Mouse (Mus musculus) kidney, postnatal 36 days (tissue): Measurements from ENCODE around the gene Gtpbp10.
A peak's percentile ranks its signal among the peaks of the same experiment; 100 is the strongest.

Experiments
- DNase-seq, 2 experiments: peaks; one replicate each; pipeline ENCODE4 v3.0.0; 2021 to 2022; ENCODE audit warnings: mixed read lengths in 2 of 2

Gtpbp10 gene

GRCm38 (mm10) chr5:5559079-5559740 lies at the start of gene Gtpbp10:
Gene Gtpbp10, minus strand, starts transcription at chr5:5559538.
- DNase-seq: peak; percentile 90 to 95

DNA sequence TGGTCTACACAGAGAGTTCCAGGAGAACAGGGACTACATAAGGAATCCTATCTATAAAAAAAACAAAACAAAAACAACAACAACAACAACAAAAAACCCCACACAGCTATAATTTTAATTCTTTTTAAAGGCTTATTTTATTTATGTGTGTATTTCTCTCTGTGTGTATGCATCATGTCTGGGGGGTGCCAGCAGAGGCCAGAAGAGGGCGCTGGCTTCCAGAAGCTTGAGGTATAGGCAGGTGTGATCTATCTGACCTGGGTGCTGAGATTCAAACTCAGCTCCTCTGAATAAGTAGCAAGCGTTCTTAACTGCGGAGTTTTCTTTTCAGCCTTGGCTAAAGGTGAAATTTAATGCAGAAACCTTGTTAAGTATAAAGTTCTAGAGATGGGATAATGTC lies 28.3 kb upstream of the Gtpbp10 start:
- no peak for DNase-seq

DNA sequence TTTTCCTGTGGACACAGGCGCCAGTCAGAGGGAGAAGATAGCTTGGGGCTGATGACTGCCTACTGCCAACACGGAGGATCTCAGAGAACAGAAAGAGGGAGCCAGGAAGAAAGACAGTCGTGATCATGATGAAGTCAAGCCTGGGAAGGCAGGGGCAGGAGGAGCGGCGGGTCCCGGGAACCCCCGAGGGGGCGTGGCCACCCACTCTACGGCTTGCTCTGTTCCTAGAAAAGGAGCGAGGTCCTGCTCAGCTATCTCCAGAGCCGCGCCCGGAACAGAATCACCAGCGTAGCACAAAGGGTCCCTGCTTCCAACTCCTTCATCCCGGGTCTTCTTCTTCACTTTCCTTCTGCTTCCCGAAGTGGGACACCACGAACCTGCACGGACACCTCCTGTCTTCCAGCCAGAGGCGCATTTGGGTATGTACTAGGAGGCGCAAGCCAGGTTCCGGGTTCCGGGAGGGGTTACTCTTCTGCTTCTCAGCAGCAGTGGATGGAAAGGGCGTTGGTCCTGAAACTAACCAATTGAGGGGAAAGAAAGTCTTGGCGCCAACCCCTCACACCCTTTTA lies 14.5 kb upstream of the Gtpbp10 start, which contains the start of gene Gm8773:
Gene Gm8773, plus strand, starts transcription at position 51 of the 569 bp plus-strand sequence.
- DNase-seq: peak in 1 of 2 experiments; percentile 16

DNA sequence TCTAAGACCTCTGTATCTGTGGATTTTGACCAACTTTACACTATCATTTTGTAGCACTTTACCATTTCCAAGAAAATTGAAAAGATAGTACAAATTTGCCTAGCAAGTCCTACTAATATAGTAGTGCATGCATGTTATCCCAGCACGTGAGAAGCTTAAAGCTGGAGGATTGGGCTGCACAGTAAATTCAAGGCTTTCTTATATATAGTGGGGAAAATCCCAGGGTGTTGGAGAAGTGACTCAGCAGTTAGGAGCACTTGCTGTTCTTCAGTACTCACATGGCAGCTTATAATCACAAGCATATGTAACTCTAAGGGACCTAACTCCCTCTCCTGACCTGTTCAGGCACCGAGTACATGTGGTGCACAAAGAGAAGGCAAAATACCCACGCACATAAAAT lies 3.1 kb upstream of the Gtpbp10 start:
- DNase-seq: no peak

DNA sequence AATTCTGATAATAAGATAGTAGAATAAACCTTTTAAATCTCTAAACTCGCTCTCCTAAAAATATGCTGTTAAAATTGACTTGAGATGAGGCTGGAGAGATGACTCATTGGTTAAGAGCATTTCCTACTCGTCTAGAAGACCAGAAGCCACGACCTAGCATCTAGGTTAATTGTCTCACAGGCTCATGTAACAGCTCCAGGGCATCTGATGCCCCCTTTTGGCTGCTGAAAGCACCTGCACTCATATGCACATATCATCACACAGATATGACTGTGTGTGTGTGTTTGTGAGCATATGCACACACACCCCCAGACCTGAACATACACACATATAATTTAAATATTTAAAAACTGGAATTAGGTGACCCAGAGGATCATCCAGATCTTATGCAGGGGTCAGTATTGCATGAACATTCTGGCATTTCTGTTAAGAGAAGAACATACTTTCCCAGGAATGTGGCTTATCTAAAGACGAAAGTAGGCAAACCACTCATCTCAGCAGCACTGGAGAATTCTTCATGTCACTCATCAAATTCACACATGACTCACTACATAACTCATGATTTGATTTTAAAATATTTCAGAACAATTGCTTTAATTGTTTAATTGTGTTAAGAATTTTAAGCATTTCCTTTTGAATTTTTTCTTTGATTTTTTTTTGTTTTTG lies 1.8 kb upstream of the Gtpbp10 start:
- DNase-seq: no peak

DNA sequence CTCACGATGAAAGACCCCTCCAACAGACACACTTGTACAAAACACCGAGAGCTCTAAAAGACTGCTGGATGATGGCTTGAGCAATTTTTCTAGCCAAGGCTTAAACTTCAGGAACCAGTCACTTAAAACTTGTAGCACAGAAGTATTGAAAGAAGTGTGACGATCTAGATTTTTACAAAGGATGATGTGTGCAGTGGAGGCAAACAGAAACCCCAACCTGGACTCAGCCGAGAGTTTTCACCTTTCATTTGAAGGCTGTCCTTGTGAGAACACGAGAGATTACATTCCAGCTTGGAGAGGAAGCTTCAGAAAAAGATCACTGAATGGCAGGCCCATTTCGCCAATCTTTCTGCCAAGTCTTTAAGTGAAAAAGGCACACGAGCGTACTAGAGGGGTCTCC lies 460 bp upstream of the Gtpbp10 start:
- no peak for DNase-seq

- no peak for DNase-seq
These were observed 8.2 kb downstream of the Gtpbp10 start for GRCm38 (mm10) chr5:5551110-5551509.

- DNase-seq: no peak
These were observed 19.0 kb downstream of the Gtpbp10 start for GRCm38 (mm10) chr5:5540385-5540784.

DNA sequence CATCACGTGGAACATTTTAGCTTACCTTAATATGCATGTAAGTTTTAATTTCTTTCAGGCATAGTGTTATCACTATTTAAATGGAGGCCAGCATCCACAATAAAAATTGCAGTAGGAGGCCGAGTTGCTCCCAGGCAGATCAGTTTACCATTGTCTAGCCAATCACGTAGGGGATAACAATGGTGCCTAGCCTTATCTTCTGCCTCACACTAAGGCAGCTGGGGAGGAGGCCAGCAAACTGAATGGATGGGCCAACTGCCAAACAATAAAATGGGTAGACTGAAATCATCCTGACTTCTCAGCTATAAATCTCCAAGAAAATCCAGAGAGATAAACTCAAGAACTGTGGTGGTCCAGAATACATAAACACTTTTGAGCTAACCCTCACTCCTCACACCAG lies 19.6 kb downstream of the Gtpbp10 start:
- no peak for DNase-seq

GRCm38 (mm10) chr5:5536131-5536530 lies 23.2 kb downstream of the Gtpbp10 start:
- peak; percentile 26 to 43 for DNase-seq

GRCm38 (mm10) chr5:5533656-5534420 lies 25.5 kb downstream of the Gtpbp10 start:
- peak; percentile 72 to 73 for DNase-seq

- DNase-seq: no peak
These were observed 43.9 kb downstream of the Gtpbp10 start for GRCm38 (mm10) chr5:5515411-5515810.

GRCm38 (mm10) chr5:5514196-5515076 lies 44.9 kb downstream of the Gtpbp10 start, which contains the start of gene Cldn12:
Gene Cldn12, minus strand, starts transcription at chr5:5514958.
- peak; percentile 98 to 99 for DNase-seq

GRCm38 (mm10) chr5:5511401-5511800 lies 47.9 kb downstream of the Gtpbp10 start:
- no peak for DNase-seq

GRCm38 (mm10) chr5:5510989-5511388 lies 48.3 kb downstream of the Gtpbp10 start:
- DNase-seq: no peak

DNA sequence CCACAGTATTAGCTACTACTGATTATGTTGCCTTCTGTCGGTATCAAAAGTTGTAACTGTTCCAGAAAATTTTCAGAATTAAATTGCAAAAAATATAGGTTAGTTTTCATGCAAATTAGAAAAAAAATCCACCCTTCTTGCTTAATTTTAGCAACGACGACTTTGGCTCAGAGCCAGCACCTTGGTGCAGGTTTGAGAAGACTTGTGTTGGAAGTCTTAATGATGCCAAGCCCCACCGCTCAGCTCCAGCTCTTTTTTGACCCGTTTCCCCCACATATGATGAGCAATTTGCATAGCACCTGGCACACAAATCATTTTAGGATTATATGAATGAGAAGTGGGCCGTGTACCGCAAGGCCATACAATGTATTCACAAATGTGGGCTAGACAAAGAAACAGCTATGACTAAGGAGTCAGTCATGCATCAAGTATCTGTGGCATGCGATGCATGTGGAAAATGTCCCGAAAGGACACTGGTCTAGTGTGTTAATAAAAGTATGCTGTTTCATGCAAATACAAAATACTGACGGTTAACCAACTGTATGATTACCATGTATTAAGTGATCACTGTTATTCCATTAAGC lies 48.9 kb downstream of the Gtpbp10 start:
- peak in 1 of 2 experiments; percentile 28 for DNase-seq

DNA sequence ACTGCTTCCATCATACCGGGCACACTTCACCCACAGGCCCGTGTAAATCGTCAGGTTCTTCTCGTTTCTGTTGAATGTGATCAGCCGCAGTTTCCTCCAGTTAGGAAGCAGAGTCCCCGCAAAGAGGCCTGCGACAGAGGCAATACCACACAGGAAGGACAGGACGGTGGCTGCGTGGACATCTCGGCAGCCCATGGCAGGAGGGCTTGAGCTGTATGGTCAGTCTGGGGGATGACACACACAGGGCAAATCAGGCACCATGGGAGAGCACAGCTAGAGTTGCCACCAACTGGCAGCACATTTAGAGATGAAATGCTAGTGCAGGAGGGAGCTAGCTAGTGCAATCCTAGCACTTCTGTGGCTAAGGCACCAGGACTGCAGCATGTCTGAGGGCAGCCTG lies 51.1 kb downstream of the Gtpbp10 start:
- DNase-seq: no peak

DNA sequence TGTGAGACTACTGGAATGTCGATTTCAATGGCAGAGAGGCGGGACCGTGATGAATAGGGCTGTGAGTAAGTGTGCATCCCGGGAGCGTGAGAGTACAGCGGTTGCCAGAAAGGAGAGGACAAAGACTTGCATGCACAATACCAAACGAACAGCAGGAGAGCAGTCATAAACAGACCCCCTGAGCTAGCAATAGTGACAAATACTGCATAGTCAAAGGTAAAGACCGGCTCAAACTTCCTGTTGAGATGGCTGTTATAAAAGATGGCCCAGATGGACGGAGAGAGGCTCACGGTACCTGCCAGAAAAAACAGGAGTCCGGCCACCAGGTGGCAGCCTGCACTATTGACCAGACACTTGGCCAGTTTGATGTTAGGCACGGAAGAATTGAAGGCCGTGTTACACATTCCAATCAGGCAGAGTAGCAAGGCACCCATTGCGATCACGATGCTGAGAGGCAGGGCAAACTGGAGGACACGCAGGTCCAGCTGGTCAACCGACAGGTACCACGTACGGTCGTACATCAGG lies 51.6 kb downstream of the Gtpbp10 start:
- DNase-seq: peak; percentile 76 to 91

- DNase-seq: no peak
These were observed 54.9 kb downstream of the Gtpbp10 start for GRCm38 (mm10) chr5:5504456-5504855.

DNA sequence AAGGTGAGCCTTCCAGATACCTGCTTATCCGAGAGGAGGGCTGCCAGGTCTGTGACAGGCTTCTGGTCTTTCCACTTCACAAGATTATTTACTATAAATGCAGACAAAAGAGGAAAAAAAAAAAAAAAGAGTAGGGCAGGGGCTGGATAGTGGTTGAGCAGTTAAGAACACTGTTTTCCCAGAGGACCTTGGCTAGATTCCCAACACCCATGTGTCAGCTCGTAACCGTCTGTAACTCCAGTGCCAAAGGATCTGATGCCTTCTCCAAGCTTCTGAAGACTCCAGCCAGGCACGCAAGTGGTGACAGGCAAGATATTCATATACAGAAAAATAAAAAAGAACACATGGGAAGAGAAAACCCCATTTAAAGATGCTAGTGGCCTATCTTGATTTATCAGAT lies 56.0 kb downstream of the Gtpbp10 start:
- no peak for DNase-seq

DNA sequence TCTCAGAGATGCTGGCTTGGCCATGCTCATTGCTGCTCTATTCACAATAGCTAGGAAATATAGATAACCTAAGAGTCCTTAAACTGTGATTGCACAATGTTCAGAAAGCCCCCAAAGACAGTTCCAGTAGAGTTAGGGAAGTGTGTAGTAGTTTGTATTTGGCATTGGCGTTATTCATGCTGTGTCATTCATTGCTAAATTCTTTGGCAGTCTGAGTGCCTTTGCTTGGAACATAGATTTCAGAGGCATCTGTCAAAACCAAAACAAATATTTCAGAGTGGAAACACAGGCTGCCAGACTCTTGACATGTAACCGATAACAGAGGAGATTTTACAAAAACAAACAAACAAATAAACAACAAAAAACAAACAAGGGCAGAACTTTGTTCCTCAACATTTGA lies 57.8 kb downstream of the Gtpbp10 start:
- DNase-seq: no peak

DNA sequence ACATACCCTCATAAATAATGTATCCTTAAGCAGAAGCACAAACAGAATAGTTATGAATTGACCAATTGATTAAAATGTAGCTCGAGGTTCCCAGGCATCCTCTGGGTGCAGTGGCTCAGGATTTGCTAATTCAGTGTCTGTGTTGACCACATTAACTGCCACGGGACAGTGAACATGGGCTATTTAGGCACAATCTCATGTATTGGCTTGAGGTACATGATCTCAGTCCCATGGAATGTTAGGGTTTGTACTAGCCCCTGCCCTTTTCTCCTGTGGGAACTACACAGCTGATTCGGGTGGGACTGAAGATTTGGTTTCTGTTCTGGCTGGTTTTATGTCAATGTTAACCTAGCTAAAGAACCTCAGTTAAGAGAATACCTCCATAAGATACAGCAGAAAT lies 62.9 kb downstream of the Gtpbp10 start:
- no peak for DNase-seq
